Mouse (Mus musculus): ENCODE data around the gene Ncaph2.

GRCm38 (mm10) chr15:89390081-89390480 is 34.6 kb downstream of the Ncaph2 start:
- no peak for TF ChIP-seq CTCF (conservative IDR thresholded peaks at IDR 0.05; ENCODE audit: low read length)
- TF ChIP-seq POU5F1 (IDR thresholded peaks at IDR 0.05; ENCODE audit: borderline replicate concordance, low read length), result no peak
